Mouse (Mus musculus): Measurements from ENCODE around the gene Zfp119b.
"Not testable (repeated sequence)": the region's sequence is repeated elsewhere in the genome, so short reads cannot be mapped to it uniquely, and the experiment has no call there.

The Zfp119b gene

DNA sequence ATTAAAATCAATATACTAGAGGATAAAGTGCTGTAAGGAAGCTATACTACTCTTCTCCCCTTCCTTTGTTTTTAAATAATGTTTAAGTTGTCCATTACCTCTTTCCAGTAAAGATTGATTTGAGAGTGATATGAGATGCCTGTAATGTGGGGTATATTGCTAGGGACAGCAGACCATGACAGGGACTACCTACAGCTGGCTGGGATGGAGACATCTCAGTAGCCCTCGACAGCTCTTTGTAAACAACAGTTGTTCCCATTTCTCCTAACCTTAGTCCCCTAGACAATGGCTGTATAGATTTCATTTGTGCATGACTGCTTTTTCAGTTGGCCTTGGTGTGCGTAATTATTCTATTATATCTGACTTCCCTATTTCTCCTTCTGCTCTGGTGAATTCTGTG, 46.2 kb downstream of the Zfp119b start:
- in situ Hi-C loops (cut with MboI, MseI), result no loop called here

DNA sequence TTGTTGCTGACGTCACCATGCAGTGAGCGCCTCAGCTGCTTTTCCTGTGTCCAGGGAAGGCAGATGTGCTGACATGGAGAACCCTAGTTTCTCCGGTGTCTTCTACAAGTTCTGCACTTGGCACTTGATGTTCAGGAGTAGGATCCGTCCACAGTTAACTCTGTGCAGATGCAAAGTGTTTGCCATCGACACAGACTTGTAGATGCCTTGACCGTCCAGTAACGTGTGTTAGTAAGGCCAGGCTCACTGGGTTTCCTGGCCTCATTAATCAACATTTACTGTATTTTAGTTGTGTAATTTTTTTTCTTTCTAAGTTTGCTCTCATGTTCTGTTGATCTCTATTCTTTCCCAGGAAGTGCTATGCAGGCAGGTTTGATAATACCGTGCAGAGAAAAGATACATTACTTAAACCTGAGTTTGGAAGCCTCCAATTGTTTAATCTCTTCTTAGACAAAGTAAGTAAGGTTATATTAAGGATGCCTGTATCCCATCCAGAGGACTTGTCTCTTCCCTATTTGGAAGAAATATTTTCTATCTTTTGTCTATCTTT, 56.8 kb downstream of the Zfp119b start:
- in situ Hi-C loops (cut with MboI, MseI), result not testable (repeated sequence)
